Mouse (Mus musculus): ENCODE measurements at regions not wholly inside any gene's neighbourhood (a gene's known extent, or its start where the extent isn't known, plus 50 kb on each side); places are given as distances from the start of the nearest gene placed in this dataset.

- TF ChIP-seq EP300 (IDR thresholded peaks at IDR 0.05) (no peak), CTCF (IDR thresholded peaks at IDR 0.05) (no peak)
These were observed 1188.8 kb downstream of the Efnb2 start for GRCm38 (mm10) chr8:7472153-7472796.

Data from lung, postnatal 0 days (tissue).